Mouse (Mus musculus) lung, postnatal 36 days (tissue): ENCODE measurements at regions not wholly inside any gene's neighbourhood (a gene's known extent, or its start where the extent isn't known, plus 50 kb on each side); places are given as distances from the start of the nearest gene placed in this dataset.

Experiments used
- DNase-seq: peaks from one replicate; pipeline ENCODE4 v3.0.0; 2022; ENCODE audit warnings: mixed read lengths

DNA sequence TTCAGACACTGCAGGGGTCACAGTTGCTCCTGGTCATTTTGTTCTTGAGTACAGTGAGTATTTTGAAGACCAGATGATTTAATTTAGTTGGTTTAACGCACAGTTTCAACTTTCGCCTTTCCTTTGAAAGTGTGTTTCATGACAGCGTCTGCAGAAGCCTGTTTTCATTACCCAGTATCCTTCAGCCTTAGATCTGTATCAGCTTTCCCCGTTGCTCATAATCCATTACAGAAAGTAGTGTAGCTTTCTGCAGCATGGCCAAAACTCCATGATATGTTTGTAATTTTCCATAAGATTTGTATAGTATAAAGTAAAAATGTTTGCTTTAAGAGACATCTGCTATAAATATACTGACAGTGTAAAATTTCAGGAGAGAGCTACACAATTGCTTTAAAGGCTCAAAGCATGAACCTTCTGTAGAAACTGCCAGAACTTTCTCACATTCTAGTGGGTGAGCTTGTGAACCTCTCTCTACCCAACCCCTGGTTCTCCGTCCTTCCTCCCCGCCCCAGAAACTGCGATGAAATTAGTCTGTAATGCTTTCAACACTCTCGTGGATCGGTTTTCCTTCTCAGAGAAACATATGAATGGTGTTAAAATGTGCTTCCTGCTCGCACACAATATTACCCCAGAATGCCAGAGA, 506.6 kb upstream of the Adgrl2 start:
- no peak for DNase-seq

DNA sequence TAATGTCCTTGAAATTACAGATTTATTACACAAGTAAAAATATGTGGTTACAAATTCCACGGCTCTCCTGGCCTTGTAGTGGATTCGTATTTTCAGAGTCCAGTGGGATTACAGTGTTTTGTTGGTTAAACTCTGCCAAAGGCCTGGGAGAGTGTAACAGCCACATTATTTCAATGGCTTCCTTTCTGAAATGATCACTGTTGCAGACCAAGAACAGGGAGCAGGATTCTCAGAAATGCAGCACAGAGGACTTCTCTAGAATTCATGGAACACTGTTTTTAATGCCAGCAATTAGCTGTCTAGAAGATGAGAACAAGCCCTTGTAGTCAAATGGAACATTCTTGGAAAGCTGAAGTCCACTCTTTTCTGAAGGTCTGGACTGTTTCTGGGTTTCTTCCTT, 505.8 kb upstream of the Adgrl2 start:
- no peak for DNase-seq

DNA sequence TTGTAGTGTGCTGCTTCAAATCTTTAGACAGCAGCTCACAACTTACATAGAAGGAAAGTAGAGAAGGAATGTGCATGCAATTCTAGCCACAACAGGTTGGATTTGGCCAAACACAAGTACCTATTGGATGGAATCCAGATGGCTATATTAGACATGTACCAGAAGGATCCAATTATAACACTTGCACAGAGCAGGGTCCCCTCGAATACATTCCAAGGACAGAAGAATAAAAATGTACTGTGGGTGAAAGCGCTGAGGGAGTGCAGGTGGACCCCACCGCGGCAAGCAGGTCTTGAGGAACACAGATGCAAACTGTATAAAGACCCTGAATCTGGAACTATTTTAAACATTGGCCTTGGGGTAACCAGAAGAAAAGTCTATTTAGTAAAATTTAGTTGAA, 497.8 kb upstream of the Adgrl2 start:
- no peak for DNase-seq

DNA sequence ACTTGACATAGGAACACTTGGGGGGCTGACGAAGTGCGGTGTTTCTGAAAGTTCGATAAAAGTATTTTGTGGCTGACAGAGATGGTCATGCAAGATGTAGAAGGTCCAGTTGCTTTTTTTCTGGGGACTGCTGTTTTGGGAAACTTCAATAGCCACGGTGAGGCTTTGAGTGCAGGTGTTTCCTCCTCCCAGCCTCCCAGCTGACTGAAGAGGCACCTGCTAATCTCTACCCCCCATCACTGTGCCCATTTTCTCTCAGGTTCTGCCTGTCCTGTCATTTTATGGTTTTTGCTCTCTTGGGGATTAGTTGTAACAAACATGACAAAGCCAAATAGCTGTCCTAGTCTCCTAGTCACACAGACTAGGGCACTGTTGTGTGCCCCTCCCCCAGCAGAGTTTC, 495.1 kb upstream of the Adgrl2 start:
- DNase-seq, result no peak

DNA sequence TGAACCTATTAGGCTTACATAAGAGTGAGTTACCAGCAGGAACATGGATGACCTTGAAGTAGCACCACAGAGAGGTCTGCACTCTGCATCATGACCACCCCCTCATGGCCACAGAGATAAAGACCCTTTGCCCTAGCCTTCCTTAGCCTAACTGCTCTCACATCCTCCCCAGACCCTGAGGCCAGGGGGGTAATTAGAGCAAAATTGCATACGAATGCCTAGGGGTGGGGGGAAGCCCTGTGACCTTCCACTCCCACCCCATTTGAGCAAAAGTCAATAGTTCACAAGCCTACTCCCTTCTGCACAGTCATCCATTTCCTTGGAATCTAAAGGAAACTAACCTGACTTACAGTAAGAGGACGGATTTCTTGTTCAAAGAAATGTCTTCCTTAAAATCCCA, 494.0 kb upstream of the Adgrl2 start:
- DNase-seq, result no peak

DNA sequence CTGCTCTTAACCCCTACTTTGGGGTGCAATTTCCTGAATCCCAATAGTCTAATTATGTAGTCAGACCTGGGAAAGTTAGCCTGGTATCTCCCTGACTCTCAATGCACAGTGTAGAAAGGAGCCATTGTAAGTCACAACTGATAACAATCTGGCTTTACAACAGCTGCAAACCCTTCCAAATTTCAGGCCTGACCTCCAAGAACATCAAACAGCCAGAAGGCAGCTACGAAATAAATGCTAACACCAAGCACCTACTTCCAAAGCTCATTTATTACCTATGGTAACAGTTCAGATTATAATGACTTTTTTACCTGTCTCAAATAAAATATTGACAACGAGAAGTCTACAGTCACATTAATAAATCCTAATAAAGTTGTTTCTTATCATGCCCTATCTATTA, 485.8 kb upstream of the Adgrl2 start:
- no peak for DNase-seq

DNA sequence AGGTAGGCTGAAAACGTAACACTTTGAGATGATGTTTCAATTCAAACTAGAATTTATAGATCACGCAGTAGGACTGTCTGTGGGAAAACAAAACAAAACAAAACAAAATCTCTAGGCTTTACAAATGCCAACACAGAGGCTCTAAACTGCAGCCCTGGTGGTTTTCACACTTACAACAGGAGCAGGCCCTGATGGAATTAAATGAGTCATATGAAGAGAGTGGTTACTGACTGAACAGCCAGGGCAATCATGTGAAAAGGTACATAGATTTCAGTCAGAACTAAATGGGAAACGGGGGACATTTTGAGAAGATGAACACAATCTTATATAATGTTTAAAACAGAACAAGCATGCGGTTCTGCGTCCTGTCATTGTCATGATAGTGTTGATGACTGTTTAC, 476.6 kb upstream of the Adgrl2 start:
- DNase-seq, result no peak

DNA sequence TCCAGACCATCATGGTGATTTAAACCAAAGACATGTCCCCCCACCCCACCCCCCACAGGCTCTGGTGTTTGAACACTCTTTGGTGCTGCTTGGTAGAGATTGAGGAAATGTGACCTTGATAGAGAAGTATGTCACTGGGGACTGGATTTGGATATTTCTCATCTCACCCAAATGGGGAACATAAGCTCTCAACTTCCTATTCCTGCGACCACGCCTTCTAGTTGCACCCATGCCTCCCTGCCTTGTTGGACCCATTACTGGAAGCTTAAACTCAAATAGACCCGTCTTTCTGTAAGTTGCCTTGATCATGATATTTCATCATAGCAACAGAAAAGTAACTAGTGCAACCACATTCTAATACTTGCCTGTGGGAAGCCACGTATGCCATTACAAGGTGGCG, 474.2 kb upstream of the Adgrl2 start:
- peak; percentile 16 for DNase-seq

DNA sequence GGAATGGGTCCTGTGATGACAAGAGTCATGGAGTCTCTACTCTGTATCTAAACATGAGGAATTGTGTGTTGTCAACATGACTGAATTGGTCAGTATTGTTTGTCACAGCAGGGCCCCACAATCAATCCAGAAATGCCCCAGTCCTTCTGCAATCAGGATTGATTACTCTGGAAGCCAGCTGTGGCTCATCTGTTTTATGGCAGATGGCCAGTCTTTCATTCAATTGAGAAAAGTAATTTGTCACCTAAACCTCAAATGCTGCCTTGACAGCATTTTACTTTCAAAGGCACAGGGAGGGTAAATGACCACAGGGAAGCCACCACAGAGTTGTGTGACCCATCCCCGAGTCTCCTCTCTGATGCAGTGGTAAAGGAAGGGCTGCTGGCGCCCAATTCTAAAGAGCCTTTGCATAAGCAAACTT, 471.8 kb upstream of the Adgrl2 start:
- DNase-seq, result no peak

DNA sequence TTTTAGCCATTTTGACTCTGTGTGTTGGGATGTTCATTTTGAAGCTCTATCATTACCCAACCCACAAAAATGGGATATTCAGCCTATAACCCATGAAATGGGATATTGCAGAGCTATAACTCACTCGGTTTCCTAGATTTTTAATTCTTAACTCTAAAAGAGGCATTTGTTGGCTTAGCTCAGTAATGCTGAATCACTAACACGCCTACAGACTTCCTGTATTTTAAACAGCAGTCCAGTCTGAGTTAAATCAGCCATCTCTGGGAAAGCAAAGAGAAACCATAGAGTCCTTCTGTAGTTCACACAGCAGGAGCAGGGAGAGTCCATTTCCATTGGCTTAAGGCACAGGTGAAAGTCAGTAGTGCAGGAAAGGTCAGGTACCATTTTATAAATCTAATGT, 471.3 kb upstream of the Adgrl2 start:
- no peak for DNase-seq

DNA sequence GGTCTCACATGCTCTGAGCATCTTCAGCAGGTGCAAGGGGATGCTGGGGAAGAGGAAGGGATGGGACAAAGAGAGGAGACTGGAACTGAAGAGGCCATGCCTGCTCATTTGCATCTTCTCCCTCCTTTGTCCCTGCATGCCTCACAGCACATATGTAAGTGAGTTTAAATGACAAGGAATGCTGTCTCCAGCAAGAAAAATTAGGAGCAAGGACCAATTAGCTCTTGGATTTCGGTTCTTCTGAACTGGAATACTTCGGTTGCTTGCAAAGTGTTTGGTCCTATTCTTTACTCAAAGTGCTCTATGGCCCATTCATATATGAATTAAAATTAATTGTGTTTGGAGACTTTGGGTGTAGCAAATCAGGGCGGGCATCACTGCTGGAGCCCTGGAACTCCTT, 459.0 kb upstream of the Adgrl2 start:
- DNase-seq, result no peak

DNA sequence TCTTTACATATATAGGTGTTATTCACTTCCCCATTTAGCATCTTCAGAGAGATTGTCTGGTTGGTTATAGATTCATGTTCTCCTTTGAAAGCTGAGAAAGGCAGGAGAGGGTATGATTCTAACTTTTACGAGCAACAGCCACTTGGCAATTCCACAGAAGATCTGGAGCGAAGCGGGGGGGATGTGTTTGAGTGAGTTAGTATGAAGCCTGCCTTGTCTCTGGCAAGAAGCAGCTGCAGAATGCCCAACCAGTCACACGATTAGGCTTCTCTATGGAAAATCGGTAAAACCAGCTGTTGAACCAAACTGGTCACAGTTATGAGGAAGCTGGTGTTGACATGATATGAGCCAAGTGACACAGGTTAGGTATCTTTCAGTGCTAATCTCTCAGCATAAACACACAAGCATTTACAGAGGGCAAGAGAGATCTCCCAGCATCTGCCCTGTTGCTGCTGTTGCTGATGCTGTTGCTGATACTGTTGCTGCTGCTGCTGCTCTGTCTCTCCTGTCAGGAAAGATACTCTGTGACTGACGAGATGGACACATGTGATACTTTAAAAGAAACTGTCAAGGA, 455.7 kb upstream of the Adgrl2 start:
- DNase-seq, result no peak

DNA sequence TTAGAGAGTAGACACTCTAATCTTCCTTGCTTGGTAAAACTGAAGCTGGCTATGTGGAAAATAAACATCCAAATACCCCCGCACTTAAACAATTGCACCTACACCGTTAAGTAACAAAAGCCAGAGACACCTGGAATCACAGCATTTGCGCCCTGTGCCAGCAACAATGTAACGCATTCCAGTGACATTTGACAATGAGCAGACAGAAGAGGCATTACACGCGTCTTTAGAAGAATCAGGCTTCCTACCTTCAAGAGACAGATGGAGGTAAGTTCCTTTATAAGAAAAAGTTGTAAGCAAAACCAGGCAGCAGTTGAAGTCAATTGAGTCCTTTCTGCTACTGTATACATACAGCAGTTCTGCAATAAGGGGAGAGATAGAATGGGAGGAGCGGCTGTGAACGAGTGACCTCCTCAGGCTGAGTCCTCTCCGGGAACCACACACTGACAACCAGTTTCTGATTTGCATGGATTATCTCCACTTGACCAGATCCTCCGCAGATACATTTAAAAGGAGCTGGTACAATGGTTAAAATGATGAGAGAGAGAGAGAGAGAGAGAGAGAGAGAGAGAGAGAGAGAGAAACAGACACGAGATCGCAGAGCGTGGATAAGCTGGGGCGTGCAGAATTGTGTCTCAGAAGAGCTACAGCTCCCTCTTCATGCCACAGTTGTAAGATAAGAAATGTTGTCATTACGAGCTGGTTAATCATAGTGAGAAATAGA, 454.7 kb upstream of the Adgrl2 start:
- DNase-seq, result peak; percentile 63

DNA sequence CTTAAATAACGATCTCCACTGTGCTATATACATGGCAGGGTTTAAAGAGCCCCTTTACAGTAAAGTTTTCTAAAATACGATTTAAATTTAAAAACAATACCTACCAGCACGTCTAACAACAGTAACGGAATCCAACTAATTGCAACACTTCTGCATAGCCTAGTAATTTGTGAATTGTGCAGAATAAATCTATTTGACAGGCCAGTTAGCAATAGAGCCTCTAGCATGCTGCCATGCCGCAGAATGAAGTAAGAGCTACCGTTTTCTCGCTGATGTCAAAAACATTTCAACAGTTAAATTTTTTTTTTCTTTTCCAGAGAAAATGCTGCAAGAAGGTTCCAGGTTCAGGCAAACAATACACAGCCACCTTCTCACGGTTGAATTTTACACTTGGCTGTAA, 454.0 kb upstream of the Adgrl2 start:
- DNase-seq, result no peak

DNA sequence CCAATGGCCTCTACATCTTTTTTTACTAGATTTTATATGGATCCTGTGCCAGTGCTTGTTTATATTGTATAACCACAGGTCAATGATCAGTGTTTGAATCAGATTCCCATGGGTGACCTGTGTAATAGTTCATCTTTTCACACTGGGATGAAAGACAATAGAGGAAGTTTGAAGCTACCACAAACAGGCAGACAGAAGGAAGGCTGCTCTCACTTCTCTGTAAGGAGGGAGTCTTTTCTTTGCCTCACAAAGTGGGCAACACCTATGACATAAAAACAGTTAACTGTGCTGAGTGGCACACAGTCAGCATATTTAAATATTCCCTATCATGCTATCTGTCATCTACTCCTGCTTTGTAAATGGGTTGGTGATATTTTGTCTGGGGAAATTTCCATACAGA, 450.9 kb upstream of the Adgrl2 start:
- DNase-seq, result no peak

DNA sequence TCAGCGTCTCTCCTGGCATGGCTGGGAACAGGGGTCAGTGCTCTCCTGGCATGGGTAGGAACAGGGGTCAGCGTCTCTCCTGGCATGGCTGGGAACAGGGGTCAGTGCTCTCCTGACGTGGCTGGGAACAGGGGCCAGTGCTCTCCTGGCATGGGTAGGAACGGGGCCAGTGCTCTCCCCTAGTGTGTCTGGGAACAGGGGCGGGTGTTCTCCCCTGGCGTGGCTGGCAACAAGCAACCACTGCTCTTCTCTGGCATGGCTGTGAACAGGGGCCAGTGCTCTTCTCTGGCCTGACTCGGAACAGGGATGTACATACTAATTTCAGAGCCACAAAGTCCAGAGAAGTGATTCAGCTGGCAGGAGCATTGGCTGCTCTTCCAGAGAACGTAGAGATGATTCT, 447.4 kb upstream of the Adgrl2 start:
- peak; percentile 6 for DNase-seq

DNA sequence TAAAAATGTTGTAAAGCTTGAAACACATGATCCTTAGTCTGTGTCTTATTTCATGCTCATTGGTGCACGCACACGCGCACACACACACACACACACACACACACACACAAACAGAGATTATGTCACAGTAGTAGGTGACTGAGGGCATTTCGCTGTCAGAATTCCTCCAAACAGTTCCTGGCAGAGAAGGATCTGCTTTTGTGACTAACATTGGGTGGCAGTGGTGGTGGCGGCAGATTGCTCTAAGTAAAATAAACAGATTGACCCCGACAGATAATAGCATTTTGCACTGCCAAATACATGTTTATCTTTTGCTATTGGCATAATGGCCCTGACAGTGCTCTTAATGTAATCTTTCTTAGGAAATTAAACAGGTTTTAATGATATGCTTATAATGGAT, 446.6 kb upstream of the Adgrl2 start:
- peak; percentile 63 for DNase-seq

DNA sequence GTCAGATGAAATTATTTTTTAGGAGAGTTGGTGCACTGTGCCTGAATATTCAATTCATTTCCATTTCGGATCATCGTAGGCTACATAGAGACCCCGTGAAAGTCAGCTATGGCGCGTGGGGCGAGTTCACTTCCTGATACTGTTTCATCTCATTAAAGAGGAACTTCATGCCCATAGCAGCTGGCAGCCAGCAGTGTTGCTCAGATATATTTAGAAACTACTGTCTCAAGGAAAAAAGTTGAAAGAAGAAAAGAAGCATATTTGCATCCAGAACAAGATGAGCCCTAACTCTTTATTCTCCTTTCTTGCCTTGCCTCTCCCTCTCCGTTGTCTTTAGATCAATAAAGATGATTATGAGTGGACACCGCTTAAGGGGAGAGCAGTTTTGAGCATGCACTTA, 446.1 kb upstream of the Adgrl2 start:
- DNase-seq, result peak; percentile 40

DNA sequence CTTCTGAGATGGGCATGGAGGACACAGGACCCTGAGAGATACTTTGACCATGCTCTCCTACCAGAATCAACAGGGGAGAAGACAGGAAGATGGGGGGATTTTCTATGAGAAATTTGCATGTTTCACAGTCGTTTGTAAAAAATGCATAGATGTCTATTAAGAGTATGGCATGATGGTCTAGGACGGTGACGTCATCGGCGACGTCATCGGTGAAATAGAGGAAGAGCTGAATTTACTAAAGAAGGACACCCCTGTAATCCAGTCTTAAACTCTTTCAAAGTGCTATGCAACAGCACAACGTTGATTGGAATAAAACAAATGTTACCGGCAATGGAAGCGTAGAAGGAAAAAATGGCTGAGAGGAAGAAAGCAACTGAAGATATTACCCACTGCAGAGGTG, 441.4 kb upstream of the Adgrl2 start:
- no peak for DNase-seq

DNA sequence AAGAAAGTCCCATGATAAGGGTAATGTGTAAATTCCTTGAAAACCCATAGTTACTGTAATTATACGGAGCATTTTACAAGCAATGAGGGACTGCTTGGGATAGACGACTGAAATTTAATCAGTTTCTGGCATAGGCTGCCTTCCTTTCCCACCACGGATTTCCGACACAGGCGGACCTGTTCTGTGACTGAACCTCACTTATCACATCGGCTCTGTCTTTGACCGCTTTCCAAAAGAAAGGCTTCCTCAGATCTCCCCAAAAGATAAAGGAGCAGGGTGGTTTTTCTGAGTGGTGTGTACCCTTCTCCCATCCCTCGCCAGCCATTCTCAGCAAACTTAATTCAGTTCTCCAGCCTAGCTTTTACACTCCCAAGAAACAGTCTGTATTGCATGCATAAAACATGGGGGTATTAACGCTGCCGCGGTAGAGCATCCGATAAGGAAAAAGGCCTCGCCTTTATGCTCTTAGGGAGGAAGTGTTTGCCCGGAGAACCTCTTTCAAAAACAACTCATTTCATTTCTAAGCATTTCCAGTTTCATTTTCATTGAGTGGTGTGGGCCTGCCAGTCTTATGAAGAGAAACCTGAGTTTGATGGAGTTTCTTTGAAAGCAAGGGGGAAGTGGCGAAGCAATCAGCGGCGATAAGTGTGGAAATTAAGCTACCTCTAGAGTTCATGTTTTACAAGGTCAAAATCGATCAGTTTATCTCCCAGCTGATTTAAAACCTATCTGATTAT, 435.8 kb upstream of the Adgrl2 start:
- no peak for DNase-seq

DNA sequence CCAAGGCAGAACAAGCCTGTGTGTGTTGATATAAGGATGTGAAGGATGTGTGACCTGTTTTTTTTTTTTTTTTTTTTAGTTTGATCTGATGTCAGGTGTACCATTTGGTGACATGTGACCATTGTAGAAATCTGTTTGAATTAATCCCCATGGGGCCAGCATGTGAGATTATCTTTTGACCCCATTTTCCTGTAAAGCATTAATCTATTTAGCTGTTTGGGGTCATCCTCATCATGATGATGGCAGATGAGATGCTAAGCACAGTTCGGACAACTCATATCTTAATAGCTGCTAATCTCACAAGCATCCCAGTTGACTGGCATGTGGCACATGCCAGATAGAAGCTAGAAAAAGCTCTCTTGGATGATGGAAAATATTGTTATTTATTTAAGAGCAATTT, 434.0 kb upstream of the Adgrl2 start:
- DNase-seq, result no peak

DNA sequence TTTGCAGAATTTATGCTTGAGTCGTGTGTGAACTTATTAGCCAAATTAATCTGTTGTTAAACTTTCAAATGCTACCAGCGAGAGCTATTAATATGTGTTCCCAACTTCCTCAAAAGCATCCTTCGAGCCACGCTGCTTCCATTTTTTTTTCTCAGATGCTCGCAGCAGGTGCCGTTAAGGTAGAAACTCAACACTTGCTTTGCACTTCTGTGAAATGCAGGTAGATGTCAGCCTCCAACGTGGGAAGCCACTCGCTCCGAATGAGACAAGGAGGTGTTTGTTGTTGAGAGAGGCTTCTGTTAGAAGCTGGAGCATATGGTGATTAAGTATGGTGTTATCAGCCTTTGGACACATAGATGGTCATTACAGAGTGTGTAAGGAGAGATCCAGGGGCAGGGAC, 433.1 kb upstream of the Adgrl2 start:
- no peak for DNase-seq

DNA sequence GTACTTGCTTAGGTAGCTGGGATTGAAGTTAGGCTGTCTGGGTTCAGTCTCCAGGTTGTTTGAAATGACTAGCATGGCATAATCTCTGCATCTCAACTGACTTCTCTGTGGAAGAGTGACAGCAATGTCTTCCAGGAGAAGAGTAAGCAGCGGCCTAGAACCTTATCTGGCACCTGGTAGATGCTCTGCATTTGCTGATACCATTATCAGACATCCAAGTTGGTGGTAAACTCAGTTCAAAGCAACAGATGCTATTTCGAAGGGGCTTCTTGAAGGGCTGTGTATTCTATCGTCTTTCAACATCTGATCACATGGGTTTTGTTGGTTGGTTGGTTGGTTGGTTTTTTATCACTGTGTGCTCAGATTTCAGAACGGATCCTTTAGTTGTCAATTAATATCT, 424.7 kb upstream of the Adgrl2 start:
- no peak for DNase-seq

DNA sequence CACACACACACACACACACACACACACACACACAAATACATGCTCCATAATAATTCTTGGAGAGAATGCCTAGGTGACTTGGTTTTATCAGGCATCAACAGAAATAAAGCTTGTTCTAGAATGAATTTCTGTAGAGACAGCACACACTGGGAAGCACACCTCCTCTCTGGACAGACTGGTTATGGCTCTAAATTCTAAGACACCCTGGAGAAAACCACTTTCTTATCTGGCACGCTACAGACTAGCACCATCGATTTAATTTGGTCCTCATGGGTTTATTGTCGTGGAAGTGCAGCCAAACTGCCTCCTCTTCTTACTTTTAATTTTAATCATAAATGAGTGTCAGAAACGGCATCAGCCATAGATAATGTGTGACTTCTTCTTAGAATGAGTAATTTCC, 422.8 kb upstream of the Adgrl2 start:
- DNase-seq, result no peak
